Mouse (Mus musculus): ENCODE data around the gene Ccdc172. TPM values are rescaled to one million over a fixed set of nuclear protein-coding genes. Genes with fewer than 3 reads are reported as not detected.

Gene Ccdc172
- total RNA-seq (2022): not detected

- DNase-seq (ENCODE audit: low spot score in 2 of 2): no peak
These were observed at the start of gene Ccdc172 for GRCm38 (mm10) chr19:58511818-58512217. Gene Ccdc172, plus strand, starts transcription at chr19:58511993.

- DNase-seq (ENCODE audit: low spot score in 2 of 2): no peak
These were observed 48.0 kb upstream of the Ccdc172 start for GRCm38 (mm10) chr19:58463755-58464154.

DNA sequence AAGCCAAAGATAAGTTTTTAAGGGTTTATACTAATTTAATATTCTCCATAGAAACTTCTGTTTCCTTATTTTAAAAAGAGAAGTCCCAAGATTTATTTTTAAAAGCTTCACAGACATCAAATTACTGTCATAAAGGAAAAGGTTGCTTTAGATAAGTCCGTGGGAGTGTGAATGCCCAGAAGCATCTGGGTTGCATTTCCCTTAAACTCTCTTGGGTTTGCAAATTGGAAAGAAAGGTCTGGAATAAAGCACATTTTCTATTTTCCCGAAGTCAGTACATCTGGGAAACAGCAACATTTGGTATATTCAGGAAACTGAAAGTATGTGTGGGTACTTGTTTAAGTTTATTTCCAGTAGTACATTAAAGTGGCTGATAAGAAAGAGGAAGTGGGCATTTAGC lies 43.5 kb upstream of the Ccdc172 start:
- DNase-seq (ENCODE audit: low spot score in 2 of 2): no peak

- DNase-seq (ENCODE audit: low spot score in 2 of 2): peak; percentile 58 to 91
These were observed 42.4 kb upstream of the Ccdc172 start for GRCm38 (mm10) chr19:58469421-58469820.

DNA sequence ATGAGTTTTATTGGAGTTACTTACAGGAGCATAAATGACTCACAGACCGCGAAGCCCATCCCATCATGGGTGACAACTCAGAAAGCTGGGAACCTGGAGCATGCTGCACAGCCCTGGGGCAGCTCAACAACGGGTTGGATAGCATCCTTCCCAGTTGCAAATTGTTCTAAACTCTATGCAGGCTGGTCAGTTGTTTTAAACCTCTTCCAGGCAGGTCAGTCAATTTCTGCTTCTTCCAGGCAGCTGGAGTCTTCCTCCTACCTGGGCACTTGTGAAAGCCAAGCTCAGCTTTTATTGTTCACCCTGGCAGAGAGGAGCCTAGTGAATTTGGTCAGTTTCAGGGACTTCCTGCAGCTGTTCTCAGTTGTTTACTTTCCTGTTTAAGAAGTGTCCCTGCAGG lies 37.5 kb upstream of the Ccdc172 start:
- DNase-seq (ENCODE audit: low spot score in 2 of 2): no peak

DNA sequence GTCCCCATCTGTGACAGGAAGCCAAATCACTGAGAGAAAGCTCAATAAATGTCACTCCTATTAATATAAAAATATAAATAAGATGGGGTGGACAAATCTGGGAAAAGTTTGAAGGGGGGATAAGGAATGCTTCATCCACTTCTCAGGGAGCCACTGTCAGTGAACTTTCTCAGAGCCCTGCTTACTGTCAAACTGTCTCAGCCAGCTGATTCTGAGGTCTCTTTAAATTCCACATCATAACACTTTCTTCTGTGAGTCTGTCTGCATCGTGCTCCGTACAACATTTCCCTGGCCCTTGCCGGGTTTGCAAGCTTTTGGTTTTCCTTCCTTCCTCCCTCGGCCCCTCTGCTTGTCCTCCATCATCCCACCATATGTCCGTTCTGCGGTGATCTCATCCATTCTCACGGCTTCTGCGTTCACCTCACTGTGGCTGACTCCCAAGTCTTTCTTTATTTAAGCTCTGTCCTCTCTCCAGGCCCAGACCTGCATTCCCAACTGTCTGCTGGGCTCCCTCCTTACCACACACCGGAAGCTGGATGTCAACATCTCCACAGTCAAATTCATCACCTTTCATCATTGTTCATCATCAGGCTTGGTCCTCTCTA lies 29.3 kb upstream of the Ccdc172 start:
- no peak for DNase-seq (ENCODE audit: low spot score in 2 of 2)

DNA sequence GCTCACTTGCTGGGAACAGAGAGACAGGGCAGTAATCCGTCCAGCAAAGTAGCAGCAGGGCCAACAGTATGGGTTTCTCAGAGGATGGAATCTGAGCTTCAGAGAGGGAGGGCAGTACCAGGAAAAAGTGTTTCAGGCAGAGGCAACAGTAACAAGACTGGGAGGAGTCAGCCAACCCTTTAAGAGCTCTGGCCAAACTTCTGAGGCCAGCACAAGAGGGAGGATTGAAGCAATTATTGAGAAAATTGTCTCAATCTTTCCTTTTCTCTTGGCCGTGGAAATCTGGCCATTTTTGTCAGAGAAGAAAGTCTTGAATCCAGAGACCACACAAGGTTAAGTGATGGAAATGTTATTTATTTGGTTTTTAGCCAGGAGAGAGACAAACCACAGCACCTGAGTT lies 25.1 kb upstream of the Ccdc172 start:
- DNase-seq (ENCODE audit: low spot score in 2 of 2): no peak

DNA sequence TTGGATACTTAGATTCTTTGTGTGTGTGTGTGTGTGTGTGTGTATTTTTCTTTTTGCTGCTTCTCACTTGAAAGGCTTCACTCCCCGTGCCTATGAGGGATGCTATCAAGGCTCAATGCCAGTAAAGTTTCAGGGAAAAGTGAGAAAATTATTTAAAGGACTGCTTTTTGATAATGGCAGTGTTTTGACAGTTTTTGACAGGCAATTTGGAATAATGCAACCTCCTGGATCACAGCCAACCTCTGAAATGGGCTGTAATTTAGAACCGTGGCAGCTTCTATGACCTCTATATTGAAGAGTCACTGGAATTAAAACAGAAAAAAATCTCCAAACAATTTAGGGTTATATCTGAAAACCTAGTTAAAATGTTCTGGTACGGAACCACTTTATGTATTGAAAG lies 14.7 kb upstream of the Ccdc172 start:
- no peak for DNase-seq (ENCODE audit: low spot score in 2 of 2)

GRCm38 (mm10) chr19:58499420-58499966 lies 12.3 kb upstream of the Ccdc172 start:
- DNase-seq (ENCODE audit: low spot score in 2 of 2): no peak

DNA sequence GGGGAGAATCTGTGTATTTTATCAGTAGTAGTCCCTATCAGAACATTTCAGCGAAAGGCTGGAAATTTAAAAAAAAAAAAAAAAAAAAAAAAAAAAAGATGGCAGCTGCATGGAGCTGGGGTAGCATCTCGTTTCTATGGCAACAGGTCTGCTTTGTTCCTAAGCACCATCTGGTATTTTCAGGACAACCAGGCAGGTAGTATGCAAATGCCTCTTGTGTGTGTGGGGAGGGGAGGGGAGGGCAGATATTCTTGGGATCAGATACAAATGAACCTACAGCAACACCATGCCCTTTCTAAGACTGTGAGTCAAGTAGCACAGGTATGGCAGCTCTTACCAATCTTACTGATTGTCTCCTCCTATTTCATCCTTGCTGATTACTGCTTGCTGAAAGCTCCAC lies 11.7 kb upstream of the Ccdc172 start:
- DNase-seq (ENCODE audit: low spot score in 2 of 2): no peak

- DNase-seq (ENCODE audit: low spot score in 2 of 2): no peak
These were observed 9.9 kb downstream of the Ccdc172 start for GRCm38 (mm10) chr19:58521696-58522095.

GRCm38 (mm10) chr19:58523736-58524394 lies 12.1 kb downstream of the Ccdc172 start:
- no peak for DNase-seq (ENCODE audit: low spot score in 2 of 2)

GRCm38 (mm10) chr19:58525457-58526239 lies 13.9 kb downstream of the Ccdc172 start:
- no peak for DNase-seq (ENCODE audit: low spot score in 2 of 2)

GRCm38 (mm10) chr19:58533077-58533476 lies 21.3 kb downstream of the Ccdc172 start:
- no peak for DNase-seq (ENCODE audit: low spot score in 2 of 2)

DNA sequence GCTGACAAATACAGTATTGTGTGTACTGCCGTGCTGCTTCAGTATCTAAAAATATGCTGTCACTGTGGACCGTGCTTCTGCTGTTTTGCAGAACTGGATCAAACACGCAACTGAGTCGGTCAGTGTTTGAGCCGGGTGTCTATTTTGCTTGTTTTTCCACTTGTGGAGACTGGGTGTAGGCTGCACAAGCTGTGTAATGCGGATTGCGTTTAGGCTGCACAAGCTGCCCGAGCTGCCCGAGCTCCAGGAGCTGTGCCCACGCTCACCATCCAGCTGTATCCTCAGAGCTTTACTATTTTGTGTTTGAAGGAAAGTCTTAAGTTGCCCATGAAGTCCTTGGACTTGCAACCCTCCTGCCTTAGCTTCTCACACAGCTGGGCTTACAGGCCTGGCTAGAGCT lies 24.9 kb downstream of the Ccdc172 start:
- peak in 1 of 2 experiments; percentile 69 for DNase-seq (ENCODE audit: low spot score in 2 of 2)

DNA sequence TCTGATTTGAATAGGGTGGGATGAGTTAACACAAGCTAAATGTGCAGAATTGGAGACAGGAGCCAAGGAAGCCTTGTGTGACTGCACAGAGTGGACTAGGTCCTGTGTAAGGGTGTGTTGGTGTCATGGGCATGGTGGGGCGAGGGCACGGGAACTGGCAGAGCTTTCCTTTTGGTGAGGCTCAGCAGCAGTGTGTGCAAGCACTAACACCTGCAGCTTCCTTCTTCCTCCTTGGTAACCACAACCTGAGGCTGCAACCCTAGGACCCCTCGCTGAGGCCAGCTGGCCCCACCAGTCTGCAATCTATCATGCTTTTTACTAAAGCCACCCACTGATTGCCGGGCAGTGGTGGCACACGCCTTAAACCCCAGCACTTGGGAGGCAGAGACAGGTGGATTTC lies 28.6 kb downstream of the Ccdc172 start:
- DNase-seq (ENCODE audit: low spot score in 2 of 2): no peak

GRCm38 (mm10) chr19:58548367-58548766 lies 36.6 kb downstream of the Ccdc172 start:
- no peak for DNase-seq (ENCODE audit: low spot score in 2 of 2)

GRCm38 (mm10) chr19:58550489-58550888 lies 38.7 kb downstream of the Ccdc172 start:
- no peak for DNase-seq (ENCODE audit: low spot score in 2 of 2)

- no peak for DNase-seq (ENCODE audit: low spot score in 2 of 2)
These were observed 39.1 kb downstream of the Ccdc172 start for GRCm38 (mm10) chr19:58550916-58551315.

GRCm38 (mm10) chr19:58554974-58555373 lies 43.2 kb downstream of the Ccdc172 start:
- no peak for DNase-seq (ENCODE audit: low spot score in 2 of 2)

DNA sequence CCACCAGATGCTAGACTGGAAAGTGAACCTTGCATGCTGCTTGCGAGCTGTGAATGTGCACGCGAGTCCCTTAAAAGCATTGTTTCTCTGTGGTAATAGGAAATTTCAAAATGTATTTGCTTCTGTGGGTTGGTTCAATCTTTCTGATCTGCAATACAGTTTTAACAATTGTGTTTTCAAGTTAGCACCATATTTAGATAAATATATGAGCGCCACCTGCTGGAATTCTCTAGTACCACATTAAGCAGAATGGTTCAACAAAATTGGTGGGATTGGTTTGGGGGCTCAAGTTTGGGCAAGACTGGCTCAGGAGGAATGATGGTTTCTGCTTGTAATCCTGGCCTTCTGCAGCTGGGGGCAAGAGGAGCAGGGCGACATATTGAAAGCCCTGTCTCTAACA lies 46.6 kb downstream of the Ccdc172 start:
- peak in 1 of 2 experiments; percentile 7 for DNase-seq (ENCODE audit: low spot score in 2 of 2)

- DNase-seq (ENCODE audit: low spot score in 2 of 2): no peak
These were observed 50.6 kb downstream of the Ccdc172 start for GRCm38 (mm10) chr19:58562301-58562815.

Data from left cerebral cortex, adult 8-10 months (tissue).